Mouse (Mus musculus) embryo, embryonic 10.5 days (tissue): ENCODE measurements at regions not wholly inside any gene's neighbourhood (a gene's known extent, or its start where the extent isn't known, plus 50 kb on each side); places are given as distances from the start of the nearest gene placed in this dataset.

Experiments
- DNase-seq: peaks from one replicate; pipeline ENCODE4 v3.0.0-alpha.2; 2015; ENCODE audit warnings: low spot score

GRCm38 (mm10) chr7:111242646-111243045 is 159.8 kb upstream of the Eif4g2 start:
- DNase-seq = no peak

- peak; percentile 53 for DNase-seq
Observed at GRCm38 (mm10) chr7:111241538-111241937, 158.7 kb upstream of the Eif4g2 start.

DNA sequence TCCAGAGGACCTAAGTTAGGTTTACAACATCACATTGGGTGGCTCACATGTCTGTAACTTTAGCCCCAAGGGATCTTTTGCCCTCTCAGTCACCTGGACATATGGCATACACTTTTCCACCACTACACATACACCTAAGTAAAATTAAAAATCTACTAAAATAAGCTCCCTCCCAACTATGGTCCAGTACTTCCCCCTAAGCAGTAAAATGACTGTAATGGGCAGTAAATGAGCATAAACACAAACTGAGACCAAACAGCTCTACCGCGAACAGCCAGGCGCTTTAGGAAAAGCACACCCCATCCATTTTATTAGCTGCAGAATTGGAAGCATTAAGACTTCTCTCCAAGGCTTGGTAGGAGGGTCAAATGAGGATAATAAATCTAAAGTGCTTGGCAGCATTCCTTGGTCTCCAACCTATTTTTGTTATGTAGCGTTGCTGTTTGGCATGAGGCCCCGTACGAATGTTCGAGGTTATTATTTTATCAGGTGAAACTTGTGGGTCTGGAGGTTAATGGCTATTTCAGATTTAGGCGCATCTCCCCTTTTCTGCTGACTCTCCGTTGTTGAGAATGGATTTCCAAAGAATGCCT is 157.5 kb upstream of the Eif4g2 start:
- DNase-seq = no peak

DNA sequence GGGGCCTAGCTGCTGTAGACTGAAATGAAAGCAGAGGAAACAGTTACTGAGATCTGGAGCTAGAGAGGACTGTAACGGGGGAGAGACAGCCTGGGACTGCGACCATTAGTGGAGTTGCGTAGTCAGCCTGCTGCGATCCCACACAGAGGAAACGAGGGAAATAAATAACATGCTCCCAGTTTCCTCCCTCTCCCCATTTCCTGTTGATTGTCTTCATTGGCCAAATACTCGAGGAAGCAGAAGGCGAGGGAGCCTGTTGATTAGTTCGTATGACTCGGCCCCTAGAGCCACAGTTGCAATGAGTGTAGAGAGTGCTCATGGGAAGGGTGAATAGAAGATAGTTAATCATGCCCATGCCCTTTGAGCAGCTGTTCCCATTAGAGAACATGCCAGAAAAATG is 155.0 kb upstream of the Eif4g2 start:
- no peak for DNase-seq

GRCm38 (mm10) chr7:111230630-111231029 is 147.8 kb upstream of the Eif4g2 start:
- no peak for DNase-seq

- DNase-seq = no peak
Observed at GRCm38 (mm10) chr7:111227082-111227481, 144.3 kb upstream of the Eif4g2 start.

GRCm38 (mm10) chr7:111226026-111226656 is 143.3 kb upstream of the Eif4g2 start:
- no peak for DNase-seq

DNA sequence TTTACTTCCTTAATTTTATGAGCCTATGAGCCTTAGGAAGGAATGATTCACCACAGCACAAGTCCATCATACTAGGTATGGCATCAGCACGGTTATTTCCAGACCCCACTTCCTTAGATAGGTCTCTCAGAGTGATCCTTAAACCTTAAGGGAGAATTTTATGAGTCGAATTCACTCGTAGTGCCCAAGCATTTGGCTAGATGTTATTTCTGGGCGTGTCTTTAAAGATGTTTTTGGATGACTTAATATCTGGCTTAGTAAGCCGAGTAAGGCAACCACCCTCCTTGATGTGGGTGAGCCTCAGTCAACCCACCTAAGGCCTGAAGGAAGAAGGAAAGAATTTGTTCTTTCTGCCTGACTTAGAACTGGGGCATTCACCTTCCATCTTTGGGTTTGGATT is 132.8 kb upstream of the Eif4g2 start:
- no peak for DNase-seq

DNA sequence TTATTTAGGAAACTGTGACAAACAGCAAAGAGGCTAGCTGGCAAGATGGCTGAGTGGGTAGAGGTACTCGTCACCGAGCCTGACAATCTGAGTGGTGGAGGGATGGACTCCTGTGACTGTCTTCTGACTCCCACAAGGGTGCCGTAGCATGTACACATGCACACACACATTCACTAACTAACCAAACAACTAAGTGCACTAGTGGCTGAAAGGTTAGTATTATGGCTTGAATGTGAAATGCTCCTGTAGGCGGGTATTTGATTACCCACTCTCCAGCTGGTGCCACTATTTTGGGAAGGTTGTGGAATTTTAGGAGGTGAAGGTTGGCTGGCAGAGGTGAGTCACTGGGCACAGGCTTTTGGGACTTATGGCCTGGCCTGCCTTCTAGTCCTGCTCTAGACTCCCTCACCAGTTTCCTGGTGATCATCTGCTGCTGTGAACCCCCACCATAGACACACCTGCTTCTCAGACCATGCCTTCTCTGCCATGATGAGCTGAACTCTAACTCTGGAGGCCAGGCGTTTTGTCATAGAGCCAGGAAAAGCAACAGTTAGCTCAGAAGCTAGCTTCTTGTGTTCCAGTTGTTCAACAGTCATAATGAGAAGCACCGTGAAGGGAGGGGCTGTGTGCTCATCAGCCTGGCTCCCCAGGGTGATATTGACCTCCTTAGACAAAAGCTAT is 131.5 kb upstream of the Eif4g2 start:
- DNase-seq = no peak

- no peak for DNase-seq
Observed at GRCm38 (mm10) chr7:111212188-111212587, 129.4 kb upstream of the Eif4g2 start.

GRCm38 (mm10) chr7:111211641-111212040 is 128.8 kb upstream of the Eif4g2 start:
- DNase-seq = peak; percentile 9

DNA sequence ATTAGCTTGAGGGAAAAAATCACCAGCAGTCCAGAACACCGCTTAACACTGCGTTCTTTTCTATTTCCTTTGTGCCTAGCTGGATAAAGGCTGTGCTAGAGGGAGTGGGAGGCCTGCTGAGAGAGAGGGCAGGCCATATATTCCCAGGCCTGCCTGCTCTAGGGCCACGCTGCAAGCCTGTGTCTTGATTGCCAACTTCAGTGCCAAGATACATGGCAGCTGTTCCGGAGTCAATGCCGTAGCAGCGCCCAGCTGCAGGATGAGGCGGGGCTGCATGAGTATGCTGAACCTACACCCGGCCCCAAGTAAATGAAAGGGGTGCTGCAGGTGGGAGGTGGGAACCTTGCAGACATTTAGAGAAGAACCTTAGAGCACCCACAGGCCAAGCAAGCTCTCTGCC is 127.5 kb upstream of the Eif4g2 start:
- no peak for DNase-seq

DNA sequence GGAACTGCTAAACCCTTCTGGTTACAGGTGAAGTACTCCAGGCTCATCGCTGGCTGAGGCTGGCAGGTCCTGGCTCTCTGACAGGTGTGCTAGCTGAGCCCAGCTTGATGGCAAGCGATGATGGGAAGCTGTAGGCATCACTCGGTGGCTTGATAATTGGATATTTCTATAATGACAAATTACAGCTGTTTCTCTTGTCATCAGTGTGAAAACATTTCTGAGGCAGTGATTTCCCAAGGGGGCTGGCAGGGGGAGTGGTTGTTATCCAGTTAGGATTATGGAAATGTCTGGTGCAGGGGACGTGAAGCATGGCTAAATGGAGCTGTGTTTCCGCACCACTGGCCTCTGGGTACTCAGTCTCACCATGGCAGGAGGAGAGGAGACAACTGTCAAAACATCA is 123.0 kb upstream of the Eif4g2 start:
- no peak for DNase-seq

GRCm38 (mm10) chr7:111198608-111199355 is 116.0 kb upstream of the Eif4g2 start:
- DNase-seq = no peak

DNA sequence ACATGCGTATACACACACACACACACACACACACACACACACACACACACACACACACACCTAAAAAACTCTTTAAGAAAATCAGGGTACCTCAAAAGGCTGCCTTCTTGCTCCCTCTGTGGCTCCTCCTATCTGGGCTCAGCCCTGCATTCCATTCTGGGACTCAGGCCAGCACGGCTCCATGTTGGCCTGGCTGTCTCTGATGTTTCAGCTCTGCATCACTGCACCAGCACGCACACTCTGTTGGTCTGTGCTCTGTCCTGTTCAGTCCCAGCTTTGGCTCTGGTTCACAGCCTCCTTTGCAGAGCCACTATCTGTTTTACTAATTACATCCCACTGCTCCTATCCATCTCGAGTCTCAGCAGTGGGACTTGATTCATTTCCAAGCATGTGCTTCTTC is 108.8 kb upstream of the Eif4g2 start:
- no peak for DNase-seq

GRCm38 (mm10) chr7:111191216-111191615 is 108.4 kb upstream of the Eif4g2 start:
- DNase-seq = no peak

- no peak for DNase-seq
Observed at GRCm38 (mm10) chr7:111189731-111190130, 106.9 kb upstream of the Eif4g2 start.

GRCm38 (mm10) chr7:111185954-111186353 is 103.1 kb upstream of the Eif4g2 start:
- no peak for DNase-seq

DNA sequence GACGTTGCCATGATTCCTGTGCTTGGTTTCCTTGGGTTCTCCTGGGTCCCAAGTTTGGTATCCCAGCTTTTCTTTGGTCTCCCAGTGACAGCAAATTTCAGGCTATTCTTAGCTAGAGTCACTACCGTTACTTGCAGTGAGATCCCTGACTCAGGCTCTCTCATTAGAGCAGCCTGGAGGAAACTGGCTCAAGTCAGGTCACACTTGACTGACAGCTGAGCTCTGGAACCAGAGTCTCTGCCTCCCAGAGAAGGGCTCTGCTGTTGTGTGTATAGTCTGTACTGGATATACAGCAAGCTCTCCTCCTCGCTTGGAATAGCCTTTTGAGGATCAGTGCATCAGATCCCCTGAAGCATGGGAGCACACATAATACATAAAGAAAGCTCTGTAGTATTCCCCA is 100.7 kb upstream of the Eif4g2 start:
- no peak for DNase-seq

GRCm38 (mm10) chr7:111182319-111182718 is 99.5 kb upstream of the Eif4g2 start:
- peak; percentile 80 for DNase-seq

DNA sequence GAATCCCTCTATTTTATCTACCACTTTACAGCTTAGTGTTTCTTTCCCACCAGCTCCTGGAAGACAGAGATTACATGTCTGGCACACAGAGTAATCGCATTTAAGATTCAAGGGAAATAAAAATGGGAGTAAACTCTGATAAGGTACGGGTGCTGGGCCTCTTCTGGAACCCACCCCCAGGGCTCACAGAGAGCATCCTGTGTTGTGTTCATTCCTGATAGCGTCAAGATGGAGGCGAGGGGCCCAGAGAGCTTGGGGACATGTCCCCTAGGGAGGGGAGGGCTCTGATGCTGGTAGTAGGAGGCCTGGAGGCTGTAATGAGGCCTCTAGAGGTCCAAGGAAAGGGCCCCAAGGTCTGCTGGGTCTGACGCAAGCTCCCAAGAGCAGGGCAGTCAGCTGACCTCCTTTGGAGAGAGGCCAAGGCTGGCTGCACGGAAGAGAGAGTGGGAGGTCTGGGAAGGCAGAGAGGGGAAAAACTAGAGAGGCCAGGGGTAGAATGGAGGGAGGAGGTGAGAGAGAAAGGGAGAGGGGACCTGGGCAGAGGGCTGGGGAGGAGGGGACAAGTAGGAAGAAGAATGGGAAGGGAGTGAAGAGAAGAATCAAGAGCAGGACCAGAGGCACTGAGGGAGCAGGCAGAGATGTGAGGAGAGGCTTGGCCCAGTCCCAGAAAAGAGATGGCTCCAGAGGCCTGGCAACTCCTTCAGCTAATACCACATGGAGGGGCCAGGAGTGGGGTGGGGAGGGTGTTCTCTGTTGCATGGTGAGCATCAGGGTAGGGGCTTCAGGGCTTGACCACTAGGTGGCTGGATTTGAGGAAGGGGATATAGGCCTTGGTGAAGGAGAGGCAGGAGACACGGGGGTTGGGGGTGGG is 96.8 kb upstream of the Eif4g2 start:
- DNase-seq = no peak
